Mouse (Mus musculus) G1E (cell line): ENCODE measurements around the gene Cldn16. TPM values are rescaled to one million over a fixed set of nuclear protein-coding genes. Genes with fewer than 3 reads are reported as not detected.
"Not testable (repeated sequence)": the region's sequence is repeated elsewhere in the genome, so short reads cannot be mapped to it uniquely, and the experiment has no call there.

Source experiments
- ATAC-seq: 2 replicates; pipeline ENCODE4 v1.8.0; 2016; ENCODE audit warnings: mild to moderate bottlenecking; ENCODE audit not compliant: insufficient number of reproducible peaks, poor library complexity, low FRiP score, severe bottlenecking; ENCODE audit errors: extremely low read depth
- DNase-seq: peaks from one replicate; pipeline ENCODE4 v3.0.0; 2012; ENCODE audit warnings: low spot score
- H3K27me3 ChIP-seq: 2 replicates; pipeline ENCODE4 v1.6.1; 2012; ENCODE audit warnings: mild to moderate bottlenecking, low read length, inconsistent platforms; ENCODE audit not compliant: insufficient read depth
- H3K36me3 ChIP-seq: replicated peaks from 2 replicates; pipeline ENCODE3; 2012; ENCODE audit warnings: mild to moderate bottlenecking, inconsistent platforms
- H3K4me1 ChIP-seq: 2 replicates; pipeline ENCODE4 v1.6.1; 2012; ENCODE audit warnings: low read depth, low read length, inconsistent platforms, mixed read lengths; ENCODE audit not compliant: insufficient read depth
- H3K4me3 ChIP-seq: 2 replicates; pipeline ENCODE4 v1.5.1; 2012; ENCODE audit warnings: low read depth, mild to moderate bottlenecking, inconsistent platforms, low read length, moderate library complexity, mixed read lengths
- H3K9me3 ChIP-seq: replicated peaks from 2 replicates; pipeline ENCODE4 v1.6.1; 2012; ENCODE audit warnings: inconsistent platforms
- CTCF ChIP-seq: IDR thresholded peaks from 2 replicates; pipeline ENCODE4 v1.5.1; 2012; ENCODE audit warnings: low read depth, low read length, inconsistent platforms, mixed read lengths
- GATA1 ChIP-seq: IDR thresholded peaks from 2 replicates; pipeline ENCODE4 v1.6.1; 2012; ENCODE audit warnings: borderline replicate concordance, low read length, inconsistent platforms, mixed read lengths
- GATA2 ChIP-seq: IDR thresholded peaks from 2 replicates; pipeline ENCODE4 v1.6.1; 2012; ENCODE audit warnings: low read depth, low read length, inconsistent platforms, borderline replicate concordance
- POLR2AphosphoS5 ChIP-seq: IDR thresholded peaks from 2 replicates; pipeline ENCODE4 v1.6.1; 2012; ENCODE audit warnings: low read depth, low read length, inconsistent platforms; ENCODE audit not compliant: insufficient replicate concordance
- TAL1 ChIP-seq: conservative IDR thresholded peaks from 2 replicates; pipeline ENCODE4 v1.6.1; 2012; ENCODE audit warnings: low read depth, low read length, inconsistent platforms, mixed read lengths
- polyA plus RNA-seq: library from polyadenylated mRNA; stranded (reverse); fragments of >175 nt; gene quantifications from 2 replicates; pipeline ENCODE4 v1.2.3, GENCODE M21; 2012
- total RNA-seq, 2 experiments: library from RNA; stranded (forward) in 1 of 2; stranded (reverse) in 1 of 2; fragments of 200-1000 nt in 1 of 2; fragments of >200 nt in 1 of 2; fragmentation: Nextera tagmentation in 1 of 2; gene quantifications; 2 replicates each; pipeline ENCODE4 v1.2.3; 2014 to 2017

The Cldn16 gene
- total and polyA plus RNA-seq, 3 experiments, result not detected

DNA sequence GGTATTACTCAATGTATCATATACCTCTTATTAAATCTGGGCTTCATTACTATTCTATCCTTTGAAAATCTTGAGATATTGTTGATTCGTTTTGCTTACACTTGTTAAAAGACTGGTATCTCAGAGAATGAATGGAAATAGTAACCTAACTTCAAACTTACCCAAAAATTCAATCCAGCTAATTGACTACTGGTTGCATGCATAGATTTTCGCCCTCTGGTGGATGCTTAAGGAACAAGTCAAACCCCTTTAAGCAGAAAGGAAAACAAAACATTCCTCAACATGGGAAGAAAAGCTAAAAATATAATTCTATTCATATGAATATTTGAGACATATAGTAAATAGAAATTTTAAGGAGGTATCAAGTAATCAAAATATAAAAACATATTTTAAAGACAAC lies 32.8 kb downstream of the Cldn16 start:
- Histone ChIP-seq H3K36me3 (no peaks in the 10 kb centered on the region), H3K4me3 (no peak overlapping the region), H3K4me1 (no peaks in the 10 kb centered on the region), H3K27me3 (no peaks in the 10 kb centered on the region), H3K9me3 (no peaks in the 10 kb centered on the region)
- DNase-seq, result no peak
- no peak for ATAC-seq
- no peak for TF ChIP-seq TAL1
- TF ChIP-seq GATA1, result no peak
- no peak for TF ChIP-seq CTCF

DNA sequence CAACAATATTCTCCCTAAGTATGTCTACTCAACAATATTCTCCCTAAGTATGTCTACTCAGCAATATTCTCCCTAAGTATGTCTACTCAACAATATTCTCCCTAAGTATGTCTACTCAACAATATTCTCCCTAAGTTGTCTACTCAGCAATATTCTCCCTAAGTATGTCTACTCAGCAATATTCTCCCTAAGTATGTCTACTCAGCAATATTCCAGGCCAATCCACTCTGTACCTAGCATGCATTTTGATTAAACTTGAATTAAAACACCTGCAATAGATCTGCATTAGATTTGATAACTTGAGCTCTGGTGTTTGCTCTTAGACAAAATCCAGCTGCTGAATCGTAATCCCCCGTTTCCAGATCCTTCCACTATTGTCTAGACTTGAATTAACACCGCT lies 36.8 kb downstream of the Cldn16 start:
- not testable (repeated sequence) for H3K4me1 ChIP-seq, H3K27me3 ChIP-seq, H3K36me3 ChIP-seq, H3K4me3 ChIP-seq, ATAC-seq, DNase-seq, H3K9me3 ChIP-seq

DNA sequence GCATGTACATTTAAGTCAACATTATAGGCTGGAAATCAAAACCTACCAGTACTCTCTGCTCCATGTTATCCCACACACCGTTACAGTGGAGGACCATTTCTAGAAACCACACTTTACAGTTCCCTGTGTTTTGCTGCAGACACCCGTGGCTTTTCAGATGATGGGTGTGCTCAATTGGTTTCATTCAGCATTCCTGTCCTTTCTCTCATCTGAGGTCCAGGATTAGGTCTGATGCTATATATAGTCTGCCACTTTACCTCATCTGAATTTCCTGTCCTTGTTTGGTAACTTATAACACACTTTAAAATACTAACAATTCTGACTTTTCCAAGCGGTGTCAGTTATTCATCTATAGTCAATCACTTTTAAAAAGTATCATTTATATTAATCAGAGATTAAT lies 37.8 kb downstream of the Cldn16 start:
- DNase-seq (no peak), ATAC-seq (no peak)
- H3K4me3 ChIP-seq, result no peak overlapping the region
- TF ChIP-seq GATA2 (no peak), TAL1 (no peak), GATA1 (no peak), POLR2AphosphoS5 (no peak), CTCF (no peak)
- H3K27me3 ChIP-seq, result no peaks in the 10 kb centered on the region
- H3K4me1 ChIP-seq, result no peaks in the 10 kb centered on the region
- no peaks in the 10 kb centered on the region for H3K36me3 ChIP-seq
- no peaks in the 10 kb centered on the region for H3K9me3 ChIP-seq

DNA sequence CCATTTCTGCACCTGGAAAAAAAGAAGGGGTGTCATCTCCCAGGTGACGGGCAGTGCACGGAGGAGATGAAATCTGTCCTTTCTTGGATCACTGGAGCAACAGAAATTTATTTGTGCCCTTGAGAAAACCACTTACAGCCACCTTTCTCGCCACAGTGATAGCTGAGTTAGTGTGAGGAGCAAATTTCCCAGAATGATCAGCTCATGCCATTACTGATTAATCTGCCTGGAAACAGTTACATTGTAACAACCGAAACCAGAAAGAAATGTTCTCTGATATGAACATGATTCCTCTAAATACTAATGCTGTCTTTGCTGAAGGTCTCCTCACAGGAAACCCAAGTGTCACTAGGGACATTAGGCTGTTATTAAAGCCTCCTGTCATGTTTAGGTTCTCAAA lies 42.0 kb downstream of the Cldn16 start:
- H3K36me3 ChIP-seq, result no peaks in the 10 kb centered on the region
- no peaks in the 10 kb centered on the region for H3K27me3 ChIP-seq
- DNase-seq (no peak), ATAC-seq (no peak)
- no peaks in the 10 kb centered on the region for H3K4me1 ChIP-seq
- TF ChIP-seq POLR2AphosphoS5 (no peak), CTCF (no peak), GATA1 (no peak), TAL1 (no peak), GATA2 (no peak)
- no peaks in the 10 kb centered on the region for H3K9me3 ChIP-seq
- no peak overlapping the region for H3K4me3 ChIP-seq

DNA sequence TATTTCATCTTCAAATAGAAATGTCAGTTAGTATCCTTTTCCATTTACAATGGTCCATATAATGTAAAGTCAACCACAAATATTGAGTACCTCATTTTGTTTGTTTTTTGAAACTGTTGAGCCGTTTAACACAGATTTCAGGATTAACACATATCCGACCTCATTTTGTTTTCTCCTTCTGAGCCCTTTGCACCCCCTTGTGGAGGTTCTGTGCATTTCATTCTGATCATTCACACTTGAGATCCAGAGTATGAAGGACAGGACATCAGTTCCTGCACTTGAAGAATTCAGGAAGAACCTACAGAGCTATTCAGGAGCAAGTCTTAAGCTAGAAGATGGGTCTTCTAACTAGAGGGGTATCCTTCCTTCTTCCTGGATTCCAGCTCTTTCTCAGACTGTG lies 56.7 kb downstream of the Cldn16 start:
- no peaks in the 10 kb centered on the region for H3K9me3 ChIP-seq
- H3K27me3 ChIP-seq, result no peaks in the 10 kb centered on the region
- no peaks in the 10 kb centered on the region for H3K36me3 ChIP-seq
- ATAC-seq (no peak), DNase-seq (no peak)
- no peaks in the 10 kb centered on the region for H3K4me1 ChIP-seq
- H3K4me3 ChIP-seq, result no peak overlapping the region
- TF ChIP-seq POLR2AphosphoS5 (no peak), GATA2 (no peak), CTCF (no peak), TAL1 (no peak), GATA1 (no peak)

DNA sequence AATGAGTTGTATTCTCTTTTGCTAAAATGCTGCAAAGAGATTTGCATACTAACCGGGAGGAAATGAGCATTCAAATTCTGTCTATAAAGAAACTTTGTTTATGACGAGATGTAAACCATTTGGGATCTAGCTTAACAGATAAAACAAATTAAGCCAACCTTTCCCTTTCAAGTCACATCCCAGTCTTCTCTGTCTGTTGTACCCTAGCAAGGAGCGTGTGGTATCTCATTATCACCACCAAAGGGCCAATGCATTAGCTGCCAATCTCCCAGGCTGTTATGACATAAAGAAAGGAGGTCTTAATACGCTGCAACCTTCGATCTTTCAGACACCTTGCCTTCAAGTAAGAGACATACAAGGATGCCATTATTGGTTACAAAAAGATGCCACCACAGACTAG lies 62.9 kb downstream of the Cldn16 start:
- H3K27me3 ChIP-seq, result no peaks in the 10 kb centered on the region
- H3K9me3 ChIP-seq, result no peaks in the 10 kb centered on the region
- TF ChIP-seq TAL1 (no peak), CTCF (no peak), GATA1 (no peak), GATA2 (no peak)
- H3K4me1 ChIP-seq, result no peaks in the 10 kb centered on the region
- no peaks in the 10 kb centered on the region for H3K36me3 ChIP-seq
- ATAC-seq (no peak), DNase-seq (no peak)
- H3K4me3 ChIP-seq, result no peak overlapping the region

DNA sequence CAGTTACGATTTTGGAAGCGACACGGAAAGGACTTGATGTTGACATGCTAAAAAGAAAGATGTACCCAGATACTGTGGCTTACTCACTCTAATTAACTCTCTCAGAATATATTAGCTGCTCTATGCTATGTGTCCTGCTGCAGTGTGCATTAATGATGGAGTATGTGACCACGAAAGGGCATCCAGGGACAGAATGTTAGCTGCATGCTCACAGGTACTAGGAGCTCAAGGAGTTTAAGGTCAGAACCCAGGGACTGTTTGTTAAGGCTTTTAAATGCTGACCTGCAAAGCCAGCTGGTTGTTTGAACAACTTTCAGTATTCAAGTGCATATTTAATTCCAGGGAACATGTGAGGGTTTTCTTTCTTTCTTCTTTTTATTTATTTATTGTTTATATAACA lies 63.7 kb downstream of the Cldn16 start, which contains the start of gene Tmem207:
Gene Tmem207 (minus strand): TSS at position 101 of the 400 bp plus-strand sequence.
- Histone ChIP-seq H3K9me3 (no peaks in the 10 kb centered on the region), H3K4me3 (no peak within 1 kb of the TSS), H3K27me3 (no peaks in the 10 kb centered on the region), H3K36me3 (no peaks in the 10 kb centered on the region), H3K4me1 (no peaks in the 10 kb centered on the region)
- ATAC-seq, result no peak
- TF ChIP-seq GATA2 (no peak), TAL1 (no peak), POLR2AphosphoS5 (no peak)
- no peak for DNase-seq
